Mouse (Mus musculus) thymus, postnatal 0 days (tissue): ENCODE data around the gene Atp1a4. TPM values are rescaled to one million over a fixed set of nuclear protein-coding genes. Genes with fewer than 3 reads are reported as not detected.
A peak's percentile ranks its signal among the peaks of the same experiment; 100 is the strongest.

Experiments
- DNase-seq: peaks from one replicate; pipeline ENCODE4 v3.0.0-alpha.2; 2015; ENCODE audit warnings: low spot score
- polyA plus RNA-seq: library from polyadenylated mRNA; unstranded; fragments of >200 nt; fragmentation: Nextera tagmentation; extraction: Ambion mirVana; gene quantifications from 2 replicates; pipeline ENCODE4 v1.2.1, GENCODE M21; 2015

Gene Atp1a4
- polyA plus RNA-seq = not detected in 2 replicates

DNA sequence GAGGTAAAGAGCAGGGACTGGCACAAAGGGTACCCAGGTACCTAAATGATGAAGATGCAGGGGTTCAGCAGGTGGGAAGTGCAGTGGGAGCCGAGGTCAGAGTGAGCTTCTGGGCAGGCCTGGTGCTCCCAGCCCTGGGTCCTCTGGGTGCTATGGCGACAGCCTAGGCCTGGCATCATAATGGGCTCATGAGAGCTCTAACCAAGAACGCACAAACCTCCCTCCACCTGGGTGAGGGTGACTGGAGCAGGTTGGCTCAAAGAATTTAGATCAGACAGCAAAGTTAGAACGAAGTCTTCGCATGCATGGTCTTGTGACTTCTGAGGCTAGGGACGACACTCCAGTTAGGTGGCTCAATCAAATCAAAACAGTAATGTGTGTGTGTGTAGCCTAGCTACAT lies at the start of gene Atp1a4:
Atp1a4 (minus strand) TSS at position 101 of the 400 bp plus-strand sequence.
- no peak for DNase-seq

DNA sequence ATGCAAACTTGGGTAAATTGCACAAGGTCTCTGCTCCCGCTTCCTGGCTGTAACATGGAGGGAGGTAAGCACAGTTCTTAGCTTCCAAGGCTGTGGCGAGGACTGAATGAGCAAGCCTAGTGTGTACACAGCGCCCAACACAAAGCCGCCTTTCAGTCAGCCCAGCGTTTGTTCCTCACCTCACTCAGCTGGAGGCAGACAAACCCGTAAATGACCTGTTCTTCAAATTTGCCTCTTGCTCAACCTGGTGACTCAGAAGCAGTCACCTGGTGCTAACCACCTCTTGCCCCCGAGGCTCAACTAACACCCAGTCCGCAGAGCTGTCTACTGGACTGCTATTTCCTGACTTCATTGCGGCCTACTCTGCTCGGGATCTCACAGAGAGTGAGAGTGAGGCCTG lies 49.7 kb upstream of the Atp1a4 start:
- no peak for DNase-seq

DNA sequence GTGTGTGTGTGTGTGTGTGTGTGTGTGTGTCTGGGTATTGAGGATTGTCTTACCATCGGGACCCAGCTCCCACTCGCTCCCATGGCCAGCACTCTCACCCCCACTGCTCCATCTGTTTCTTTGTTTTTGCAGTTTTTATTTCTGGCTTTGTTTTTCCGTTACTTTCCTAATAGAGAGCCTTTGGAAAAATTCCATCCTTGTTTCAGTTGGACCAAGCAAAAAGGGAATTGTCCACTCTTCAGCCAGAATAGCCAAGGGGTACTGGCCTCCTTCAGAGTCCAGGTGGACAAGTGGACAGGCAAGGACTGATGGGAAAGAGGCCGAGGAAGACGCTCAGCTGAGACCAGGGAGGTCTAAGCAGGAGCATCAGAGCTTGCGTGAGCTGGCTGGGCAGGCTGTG lies 48.7 kb upstream of the Atp1a4 start:
- no peak for DNase-seq

DNA sequence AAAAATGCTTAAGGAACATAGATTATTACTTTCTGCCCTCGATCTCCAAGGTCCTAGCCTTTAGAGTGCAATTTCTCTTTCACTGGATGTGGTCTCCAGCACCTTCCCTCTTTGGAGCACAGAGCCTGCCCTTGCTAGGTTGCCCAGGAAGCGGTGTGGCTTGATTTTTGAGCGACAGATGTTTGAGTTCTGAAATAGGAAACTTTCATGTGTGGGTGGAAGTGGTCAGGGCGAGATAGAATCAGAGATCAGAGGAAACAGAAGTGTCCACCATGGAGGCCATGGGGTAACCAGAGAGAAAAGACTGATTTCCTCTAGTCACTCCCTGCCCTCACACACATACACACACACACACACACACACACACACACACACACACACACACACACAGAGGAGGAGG lies 48.0 kb upstream of the Atp1a4 start:
- DNase-seq = peak; percentile 27

DNA sequence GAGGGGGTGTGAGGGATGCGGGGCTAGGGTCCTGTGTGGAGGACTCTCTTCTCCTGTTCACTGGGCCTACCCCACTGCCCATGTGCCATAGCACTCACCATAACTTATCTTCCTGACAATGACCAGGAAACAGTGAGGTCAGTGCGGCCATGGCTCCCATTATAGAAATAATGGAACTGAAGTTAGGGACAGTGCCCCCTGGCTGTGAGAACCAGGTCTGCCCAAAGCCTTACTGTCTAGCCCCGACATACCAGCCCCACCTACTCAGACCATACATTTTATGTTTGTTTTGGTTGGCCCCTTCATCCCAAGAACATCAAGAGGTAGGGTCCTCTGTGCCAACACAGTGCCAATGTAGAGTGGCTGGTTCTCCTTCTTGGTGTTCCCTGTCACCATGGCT lies 47.4 kb upstream of the Atp1a4 start:
- no peak for DNase-seq

DNA sequence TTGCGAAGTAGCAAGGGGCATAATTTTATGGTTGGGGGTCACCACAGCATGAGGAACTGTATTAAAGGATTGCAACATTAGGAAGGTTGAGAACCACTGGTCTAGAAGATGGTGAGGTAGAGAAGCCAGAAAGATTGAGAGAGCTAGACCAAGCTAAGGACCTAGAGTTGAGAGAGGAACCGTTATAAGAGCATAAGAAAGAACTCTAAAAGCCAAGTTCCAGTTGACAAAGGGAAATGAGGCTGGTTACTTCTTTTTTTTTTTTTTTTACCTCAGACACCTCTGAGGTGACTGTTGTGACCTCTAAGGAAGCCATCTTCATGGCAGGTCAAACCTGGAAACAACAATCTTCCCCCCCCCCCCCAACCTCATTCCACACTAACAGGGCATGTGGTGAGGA lies 46.9 kb upstream of the Atp1a4 start:
- no peak for DNase-seq

DNA sequence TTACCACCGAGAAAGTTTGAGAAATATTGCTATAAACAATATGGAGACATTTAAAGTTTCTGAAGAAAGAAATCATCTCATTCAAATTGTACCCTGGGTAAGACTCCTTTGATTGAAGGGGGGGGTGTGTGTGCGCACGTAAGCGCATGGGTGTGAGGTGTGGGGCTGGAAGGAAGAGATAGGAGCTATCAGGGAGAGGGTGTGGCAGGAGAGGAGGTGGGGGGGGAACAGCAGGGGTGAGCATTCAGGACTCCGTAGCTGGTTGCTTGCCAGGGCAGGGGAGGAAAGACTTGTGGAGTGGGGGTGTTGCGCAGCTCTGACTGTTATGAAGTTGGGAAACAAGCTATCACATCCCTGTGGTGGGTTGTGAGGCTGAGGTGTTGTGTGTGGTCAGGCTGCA lies 46.2 kb upstream of the Atp1a4 start:
- no peak for DNase-seq

DNA sequence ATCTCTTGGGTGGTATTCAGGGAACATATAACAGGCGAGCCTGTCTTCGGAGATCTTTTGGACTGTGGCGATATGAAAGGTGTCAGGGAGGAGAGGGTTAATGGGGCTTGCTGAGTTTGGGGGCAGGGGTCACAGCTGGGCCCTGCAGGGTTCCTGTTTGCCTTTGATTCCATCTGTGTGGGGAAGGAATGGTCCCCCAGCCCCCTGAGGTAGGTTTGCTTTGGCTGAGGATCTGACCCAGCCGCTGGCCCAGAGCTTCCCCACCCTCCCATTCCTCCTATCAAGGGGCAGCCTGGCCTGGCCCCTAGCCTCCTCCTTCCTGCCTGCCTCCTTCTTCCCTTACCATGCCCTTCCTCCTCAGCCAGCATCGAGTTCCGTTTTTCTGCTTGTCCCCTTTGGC lies 44.6 kb upstream of the Atp1a4 start:
- DNase-seq = no peak

DNA sequence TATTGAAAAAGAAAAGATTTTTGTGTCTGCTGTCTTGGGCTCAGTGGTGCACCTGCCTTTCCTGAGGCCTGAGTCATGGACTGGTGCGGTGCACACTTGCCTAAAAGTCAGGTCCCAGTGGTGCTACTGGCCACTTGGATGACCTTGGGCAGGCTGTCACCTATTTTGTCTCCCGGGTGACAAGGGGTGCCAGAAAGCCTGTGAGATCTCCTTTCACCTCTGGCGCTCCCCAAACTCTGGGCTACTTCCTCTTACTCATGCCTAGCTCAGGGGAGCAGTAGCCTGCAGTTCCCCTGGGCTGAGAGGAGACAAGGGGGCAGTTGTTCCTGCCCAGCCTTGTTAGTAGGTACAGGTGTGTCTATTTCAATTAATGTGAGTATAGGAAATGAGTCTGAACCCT lies 44.1 kb upstream of the Atp1a4 start:
- DNase-seq = no peak

DNA sequence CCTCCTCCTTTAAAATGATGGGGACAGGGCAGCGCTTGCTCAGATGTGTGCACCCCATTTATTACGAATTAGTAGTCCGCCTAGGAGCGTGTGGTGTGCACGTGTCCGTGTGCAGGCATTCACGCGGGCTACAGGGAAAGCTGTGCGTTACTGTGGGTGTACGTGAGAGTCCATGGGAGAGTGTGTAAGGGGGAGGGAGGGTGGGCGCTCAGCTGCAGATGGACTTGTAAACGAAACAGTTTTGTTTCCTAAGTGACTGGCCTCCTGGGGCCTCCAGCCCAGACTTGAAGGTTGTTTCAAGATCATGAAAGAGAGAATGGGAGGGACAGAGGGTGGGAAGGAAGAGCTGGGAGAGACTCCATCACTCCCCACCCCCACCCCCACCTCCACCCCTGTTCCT lies 43.0 kb upstream of the Atp1a4 start:
- DNase-seq = no peak

DNA sequence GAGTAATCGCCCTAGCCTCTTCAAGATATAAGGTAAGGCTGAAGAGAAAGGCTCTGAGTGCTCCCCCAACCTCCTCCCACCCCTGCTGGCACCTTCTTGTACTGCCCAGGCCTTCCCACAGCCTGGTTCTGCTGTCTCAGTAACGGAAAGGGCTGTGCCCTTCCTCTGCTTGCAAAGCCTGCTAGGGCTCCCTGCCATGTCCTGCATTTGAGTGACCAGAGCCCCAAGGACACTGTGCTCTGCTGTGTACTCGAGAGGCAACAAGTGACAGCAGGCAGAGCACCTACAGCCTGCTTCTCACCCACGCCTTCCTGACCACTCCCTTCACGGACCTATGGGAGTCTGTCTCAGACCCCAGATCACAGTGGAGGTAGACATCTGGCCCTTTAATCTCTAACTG lies 42.0 kb upstream of the Atp1a4 start:
- DNase-seq = no peak

DNA sequence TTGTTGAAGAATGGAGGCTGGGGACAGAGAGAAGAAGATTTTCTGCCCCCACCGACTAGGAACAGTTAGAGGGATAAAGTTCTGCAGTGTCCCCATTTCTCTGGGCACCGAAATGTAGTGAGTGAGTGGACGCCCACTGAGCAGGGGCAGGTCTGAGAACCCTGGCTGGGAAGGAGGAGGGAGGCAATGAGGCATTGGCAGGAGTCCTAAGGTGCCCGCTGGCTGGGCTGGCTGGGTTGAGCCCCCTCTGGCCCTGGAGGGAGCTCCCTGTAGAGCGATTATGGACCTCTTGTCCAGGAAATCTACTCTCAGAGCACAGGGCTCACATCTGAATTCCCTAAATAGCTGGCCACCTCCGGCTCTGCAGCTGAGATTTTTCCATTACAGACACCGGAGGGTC lies 41.3 kb upstream of the Atp1a4 start:
- no peak for DNase-seq

DNA sequence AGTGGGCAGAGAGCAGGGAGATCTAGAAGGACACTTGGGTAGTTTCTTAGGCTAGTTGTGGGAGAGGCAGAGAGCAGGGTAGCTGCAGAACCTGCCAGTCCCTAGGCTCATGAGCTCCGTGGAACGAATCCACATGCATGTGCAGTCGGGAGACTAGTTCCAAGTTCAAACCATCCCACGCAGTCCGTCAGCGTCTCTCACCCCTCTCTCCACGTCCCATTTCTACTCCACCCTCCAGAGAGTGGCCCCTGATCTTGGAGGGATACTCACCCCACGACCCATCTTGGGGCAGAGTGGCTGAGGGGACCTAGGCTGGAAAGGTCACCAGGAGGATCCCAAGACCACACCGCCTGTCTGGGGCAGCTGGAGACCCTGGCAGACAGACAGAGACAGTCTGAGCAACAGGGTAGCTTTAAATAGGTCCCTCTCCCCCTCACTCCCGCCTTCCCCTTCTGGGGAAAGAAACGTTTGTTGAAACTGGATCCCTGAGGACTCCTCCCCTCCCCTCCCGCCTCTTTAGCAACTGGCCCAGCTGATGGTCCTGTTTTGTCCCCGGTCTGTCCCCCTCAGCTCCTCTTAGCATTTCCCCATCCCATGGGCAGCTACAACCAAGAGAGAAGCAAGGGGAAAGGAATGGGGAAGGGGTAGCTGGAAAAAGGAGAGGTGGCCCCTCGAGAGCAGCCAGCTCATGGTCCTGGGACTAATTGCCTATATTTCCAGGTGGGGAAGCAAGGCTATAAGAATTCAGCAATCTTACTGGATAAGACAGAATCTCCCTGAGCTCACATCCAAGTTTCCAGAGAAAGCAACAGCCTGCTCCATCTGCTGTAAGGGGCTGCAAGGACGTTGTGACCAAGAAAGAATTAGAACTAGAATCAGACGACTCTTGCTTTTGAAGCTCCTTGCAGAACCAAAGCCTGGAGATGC lies 39.7 kb upstream of the Atp1a4 start, which contains the start of gene Atp1a2:
Atp1a2 (minus strand) TSS at position 454 of the 927 bp plus-strand sequence.
- no peak for DNase-seq

DNA sequence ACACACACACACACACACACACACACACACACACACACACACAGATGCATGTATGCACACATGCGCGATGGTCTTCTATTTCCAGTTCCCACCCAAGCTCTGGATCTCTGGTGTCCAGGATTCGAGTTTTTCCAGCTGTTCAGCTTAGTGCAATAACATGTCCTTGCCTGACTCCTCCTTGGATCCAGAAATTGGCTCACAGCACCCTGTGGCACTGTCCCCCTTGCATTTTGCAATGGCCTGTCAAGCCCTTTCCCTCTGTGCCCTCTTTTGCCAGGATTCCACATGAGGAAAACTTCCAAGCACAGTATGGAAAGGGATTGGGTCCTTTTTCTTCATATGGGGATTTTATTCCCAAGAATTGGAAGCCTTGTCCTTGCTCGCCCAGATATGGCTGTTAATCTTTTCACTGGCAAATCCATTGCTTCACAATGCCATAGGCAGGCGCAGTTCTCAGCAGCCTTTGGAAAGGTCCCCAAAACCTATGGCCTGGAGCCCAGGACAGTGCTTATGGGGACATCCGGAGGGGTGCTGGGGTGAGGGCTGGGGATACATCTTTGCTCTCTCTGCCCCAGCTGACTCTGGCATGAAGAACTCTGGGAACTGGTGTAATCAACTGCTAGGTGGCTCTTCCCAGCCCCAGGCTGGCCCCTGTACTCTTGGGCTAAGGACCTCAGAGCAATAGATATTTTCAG lies 38.7 kb upstream of the Atp1a4 start:
- DNase-seq = no peak

DNA sequence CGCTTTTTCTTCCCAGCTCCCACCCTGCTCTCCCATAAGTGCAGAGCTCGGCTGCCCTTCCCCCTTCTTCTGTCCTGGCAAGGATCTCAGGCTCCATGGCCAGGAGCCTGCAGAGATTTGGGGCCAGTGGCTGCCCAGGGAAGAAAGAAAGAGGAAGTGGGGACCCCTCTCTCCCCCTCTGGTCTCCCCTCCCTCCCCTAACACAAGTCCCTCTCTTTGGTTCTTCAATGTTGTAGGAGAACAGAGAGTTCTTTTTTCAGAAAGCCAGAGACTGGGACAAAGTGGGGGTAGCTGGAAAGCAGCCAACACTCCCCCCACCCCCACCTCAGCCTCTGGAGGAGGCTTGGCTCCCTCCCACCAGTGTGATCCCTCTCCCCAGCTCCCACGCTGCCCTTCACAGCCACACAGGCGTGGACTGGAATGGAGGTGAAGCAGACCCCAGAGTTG lies 37.6 kb upstream of the Atp1a4 start:
- no peak for DNase-seq

DNA sequence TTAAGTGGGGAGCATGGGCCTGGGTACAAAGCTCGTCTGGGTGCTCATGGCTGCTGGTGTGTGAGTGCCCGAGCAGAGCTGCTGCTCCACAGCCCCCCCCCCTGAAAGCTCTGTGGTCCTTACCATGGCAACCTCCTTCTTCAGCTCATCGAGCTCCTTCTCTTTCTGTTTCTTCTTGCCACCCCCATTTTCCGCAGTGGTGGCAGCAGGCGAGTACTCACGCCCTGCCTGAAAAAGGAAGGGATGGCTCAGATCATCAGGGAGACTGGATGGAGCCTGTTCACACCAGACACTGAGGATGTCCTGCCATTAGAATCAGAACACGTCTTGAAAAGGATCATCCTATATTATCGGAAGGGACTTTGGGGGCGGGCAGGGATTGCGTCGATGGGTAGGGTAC lies 35.2 kb upstream of the Atp1a4 start:
- no peak for DNase-seq

DNA sequence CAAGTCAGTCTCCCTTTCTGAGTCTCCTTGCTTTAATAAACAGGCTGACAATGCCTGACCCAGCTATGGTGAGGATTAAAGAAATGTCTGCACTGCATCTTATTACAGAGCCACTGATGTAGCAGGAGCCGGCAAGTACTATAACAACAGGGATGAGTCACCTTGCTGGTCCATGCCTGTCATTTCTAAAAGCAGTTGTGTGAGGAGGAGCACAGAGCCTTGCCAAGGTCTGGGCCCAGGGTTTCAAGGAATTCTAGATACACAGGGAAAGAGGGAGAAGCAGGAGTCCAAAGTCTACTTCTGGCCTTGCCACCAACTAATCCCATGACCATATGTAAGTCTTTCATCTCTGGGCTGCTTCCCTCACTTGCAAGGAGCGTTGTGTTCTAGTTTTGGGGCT lies 34.7 kb upstream of the Atp1a4 start:
- no peak for DNase-seq

DNA sequence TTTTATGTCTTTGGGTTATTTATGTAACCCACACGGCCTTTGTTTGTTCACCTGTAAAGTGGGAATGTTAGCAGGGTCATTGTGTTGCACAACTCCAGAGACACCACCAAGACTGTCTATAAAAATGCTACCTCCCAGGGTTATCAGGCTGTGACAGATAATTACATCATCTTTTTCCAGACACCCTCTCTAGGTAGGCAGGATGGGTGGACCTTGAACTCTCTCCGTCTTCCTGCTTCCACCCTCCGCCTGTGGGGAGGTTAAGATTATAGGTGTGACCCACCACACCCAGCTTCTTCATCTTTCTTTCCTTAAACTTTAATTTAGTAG lies 31.4 kb upstream of the Atp1a4 start:
- no peak for DNase-seq

DNA sequence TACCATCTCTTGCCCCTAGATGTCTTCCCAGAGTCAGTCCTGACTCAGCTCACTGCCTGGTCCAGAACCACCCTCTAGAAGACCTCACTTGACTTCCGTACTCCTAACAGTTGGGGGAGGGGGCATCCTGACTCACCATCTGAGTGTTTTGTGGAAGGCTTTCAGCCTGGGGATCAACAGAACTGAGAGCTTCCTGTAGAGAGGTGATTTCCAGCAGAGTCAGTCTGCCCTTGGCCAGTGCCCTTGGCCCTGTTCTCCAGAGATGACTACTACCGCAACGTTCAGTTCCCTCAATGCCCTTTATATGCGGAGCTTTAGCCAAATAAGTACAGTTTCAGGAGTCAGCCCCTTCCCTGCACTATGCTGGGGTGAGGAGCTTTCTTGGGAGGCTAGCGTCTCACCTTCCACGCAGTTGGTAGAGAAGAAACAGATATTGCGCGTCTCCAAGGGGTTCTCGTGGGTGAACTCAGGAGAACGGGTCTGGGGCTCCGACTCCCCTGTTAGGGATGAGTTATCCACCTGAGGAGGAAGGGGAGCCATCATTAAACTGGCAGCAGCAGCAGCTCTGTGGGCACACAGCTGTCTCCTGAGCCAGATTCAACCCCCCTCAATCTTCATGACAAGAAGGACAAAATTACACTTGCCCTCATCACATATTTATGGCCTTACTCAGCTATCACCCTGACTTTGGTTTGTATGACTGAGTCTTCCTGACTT lies 30.8 kb upstream of the Atp1a4 start:
- no peak for DNase-seq

DNA sequence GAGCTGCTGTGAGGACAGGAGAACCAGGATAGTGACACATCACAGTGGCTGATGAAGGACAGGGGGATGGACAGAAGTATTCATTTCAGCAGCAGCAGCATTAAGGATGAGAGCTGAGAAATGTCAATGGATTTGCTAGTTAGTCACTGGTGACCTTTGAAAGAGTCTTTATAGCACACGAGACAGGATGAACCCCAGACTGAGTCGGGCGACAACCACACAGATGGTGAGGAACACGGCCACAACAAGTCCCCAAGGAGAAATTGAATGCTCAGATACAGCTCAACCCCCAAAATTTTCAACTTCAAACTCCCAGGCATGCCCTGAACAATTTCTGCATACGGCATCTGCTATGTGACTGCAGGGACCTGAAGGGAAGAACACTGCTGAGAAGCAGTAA lies 28.5 kb upstream of the Atp1a4 start:
- DNase-seq = no peak

DNA sequence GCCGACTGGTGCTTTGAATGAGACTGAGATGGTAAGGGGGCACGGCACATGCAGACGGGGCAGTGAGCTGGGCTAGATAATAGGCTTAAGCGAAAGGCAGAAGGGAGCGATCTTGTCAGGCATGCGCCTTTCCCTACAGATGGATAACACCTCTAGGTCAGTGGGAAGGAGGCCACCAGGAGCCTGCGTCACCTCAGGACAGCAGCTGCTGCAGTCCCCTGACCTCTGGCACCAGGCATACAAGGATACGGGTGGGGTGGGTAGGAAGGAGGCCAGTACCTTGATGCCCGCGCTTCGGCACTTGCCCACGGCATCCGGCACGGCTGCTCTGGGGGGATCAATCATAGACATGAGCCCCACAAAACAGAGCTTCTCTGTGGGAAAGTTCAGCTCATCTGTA lies 26.0 kb upstream of the Atp1a4 start:
- no peak for DNase-seq

DNA sequence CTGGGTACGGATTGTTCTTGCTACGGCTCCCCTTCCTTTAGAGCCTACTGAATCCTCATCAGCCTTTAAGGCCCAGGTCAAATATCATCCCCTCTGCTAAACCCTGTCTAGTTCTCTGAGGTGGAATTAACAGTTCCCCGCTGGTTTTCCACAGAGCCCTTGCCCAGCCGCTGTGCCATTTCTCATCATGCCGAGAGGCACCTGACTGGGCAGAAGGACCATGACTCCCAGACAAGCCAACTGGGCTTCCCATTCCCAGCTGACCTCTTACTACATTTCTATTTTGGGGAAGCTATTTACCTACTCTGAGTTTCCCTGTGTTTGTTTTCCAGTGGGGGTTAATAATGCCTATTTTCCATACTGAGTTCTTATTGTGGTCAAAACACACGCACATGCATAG lies 24.9 kb upstream of the Atp1a4 start:
- DNase-seq = no peak
